Mouse (Mus musculus) lung, embryonic 16.5 days (tissue): ENCODE data around the gene Usmg5. TPM values are rescaled to one million over a fixed set of nuclear protein-coding genes. Genes with fewer than 3 reads are reported as not detected.
"Not testable (repeated sequence)": the region's sequence is repeated elsewhere in the genome, so short reads cannot be mapped to it uniquely, and the experiment has no call there.

ENCODE experiments used
- ATAC-seq: fragments of 200-750 bp; cut with Nextera tagmentation; 2 replicates; pipeline ENCODE4 v1.8.0; 2017; ENCODE audit warnings: low read depth, mild to moderate bottlenecking, moderate library complexity
- H3K27ac ChIP-seq: fragments of 300-500 bp; sonication (generic); 2 replicates; pipeline ENCODE4 v1.5.1; 2014; ENCODE audit warnings: mild to moderate bottlenecking, control low read depth, low read length
- H3K27me3 ChIP-seq: fragments of 300-500 bp; sonication (generic); 2 replicates; pipeline ENCODE4 v1.6.1; 2014; ENCODE audit warnings: low read depth, low read length, mixed read lengths; ENCODE audit not compliant: control insufficient read depth, insufficient read depth
- H3K36me3 ChIP-seq: fragments of 300-500 bp; sonication (generic); 2 replicates; pipeline ENCODE4 v1.6.1; 2014; ENCODE audit warnings: low read length; ENCODE audit not compliant: control insufficient read depth, insufficient read depth
- H3K4me1 ChIP-seq: fragments of 300-500 bp; sonication (generic); replicated peaks from 2 replicates; pipeline ENCODE4 v1.6.1; 2014; ENCODE audit warnings: low read length, mixed read lengths; ENCODE audit not compliant: control insufficient read depth, insufficient read depth
- H3K4me2 ChIP-seq: fragments of 300-500 bp; sonication (generic); 2 replicates; pipeline ENCODE4 v1.6.1; 2014; ENCODE audit warnings: low read depth, low read length, control low read depth
- H3K4me3 ChIP-seq: fragments of 300-500 bp; sonication (generic); 2 replicates; pipeline ENCODE4 v1.5.1; 2014; ENCODE audit warnings: mild to moderate bottlenecking, low read length, control low read depth
- H3K9ac ChIP-seq: fragments of 300-500 bp; sonication (generic); 2 replicates; pipeline ENCODE4 v1.6.1; 2014; ENCODE audit warnings: low read length, control low read depth
- H3K9me3 ChIP-seq: fragments of 300-500 bp; sonication (generic); 2 replicates; pipeline ENCODE4 v1.6.1; 2016; ENCODE audit warnings: low read length; ENCODE audit not compliant: control insufficient read depth
- WGBS: fragments of 180-500 bp; shearing (Covaris S2); extraction: QIAGEN DNeasy Blood & Tissue Kit; methylation state at CpG from one replicate; pipeline ENCODE4 v1.1.7; 2014; 5-methylcytosine and 5-hydroxymethylcytosine counted together
- polyA plus RNA-seq: library from polyadenylated mRNA; unstranded; fragments of >200 nt; fragmentation: Nextera tagmentation; extraction: Ambion mirVana; gene quantifications from 2 replicates; pipeline ENCODE4 v1.2.1, GENCODE M21; 2015

Gene Usmg5
- polyA plus RNA-seq = 1,037 and 1,149 TPM in 2 replicates

DNA sequence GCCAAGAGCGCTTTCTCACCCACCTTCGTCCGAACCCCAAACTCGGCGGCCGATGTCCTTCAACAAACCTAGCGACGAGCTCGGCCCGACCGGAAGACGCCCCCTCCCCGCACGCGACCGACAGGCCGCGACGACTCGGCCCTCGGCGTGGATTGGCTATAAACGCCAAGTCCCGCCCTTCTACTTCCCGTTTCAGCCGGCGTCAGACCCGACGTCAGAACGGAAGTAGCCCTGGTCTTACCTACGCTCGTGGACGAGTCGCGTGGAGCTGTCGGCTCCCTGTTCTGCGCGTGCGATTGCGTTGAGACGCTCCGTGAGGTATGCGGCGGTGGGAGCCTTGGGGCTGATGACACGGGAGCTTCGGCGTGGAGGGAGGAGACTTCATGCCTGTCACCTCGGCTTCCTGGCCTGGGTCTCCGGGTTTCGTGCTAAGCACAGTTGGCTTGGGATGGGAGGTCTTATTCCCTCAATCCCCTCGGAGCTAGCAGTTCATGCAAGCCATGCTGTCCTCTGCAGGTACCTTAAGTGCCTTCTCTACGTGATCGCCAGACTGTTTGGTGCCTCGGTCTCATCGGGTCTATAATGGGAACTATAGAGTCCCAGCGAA lies at the start of gene Usmg5, which contains the start of gene Pdcd11:
Gene Usmg5 (minus strand): TSS at position 98 of the 607 bp plus-strand sequence.
Gene Pdcd11 (plus strand): TSS at position 219 of the 607 bp plus-strand sequence.
- Histone ChIP-seq H3K4me3 (peak within 1 kb of the TSS; percentile 90), H3K4me2 (peak within 1 kb of the TSS; percentile 81), H3K27me3 (no peaks in the 10 kb centered on the region), H3K36me3 (peaks cover 11% of the 10 kb centered on the region), H3K9me3 (no peaks in the 10 kb centered on the region), H3K9ac (peak within 1 kb of the TSS; percentile 98), H3K27ac (peak within 1 kb of the TSS; percentile 84), H3K4me1 (peaks cover 9% of the 10 kb centered on the region)
- ATAC-seq = peak; percentile 99
- under 1% methylated on average over 56 of the region's 56 CpGs for WGBS

DNA sequence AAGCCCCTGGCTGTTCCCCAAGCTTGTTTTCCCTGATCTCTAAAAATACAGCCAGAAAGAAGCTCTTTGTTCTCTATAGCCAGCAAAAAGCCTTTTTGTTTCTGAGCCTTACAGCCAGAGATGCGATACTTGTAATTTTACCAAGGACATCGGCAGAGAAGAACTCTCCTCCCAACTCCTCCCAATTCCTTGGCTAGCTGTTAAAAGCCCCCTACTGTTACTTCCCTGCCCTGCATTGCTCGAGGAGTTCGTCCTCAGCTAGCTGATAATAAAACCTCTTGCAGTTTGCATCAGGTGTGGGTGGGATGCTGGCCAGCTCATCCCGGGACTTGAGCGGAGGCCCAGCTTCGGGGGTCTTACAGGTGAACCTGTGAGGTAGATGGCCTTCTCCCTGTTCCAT lies 49.2 kb upstream of the Usmg5 start:
- whole genome bisulfite sequencing = 27% methylated on average over 7 of the region's 7 CpGs
- not testable (repeated sequence) for H3K4me2 ChIP-seq

GRCm38 (mm10) chr19:47137771-47138421 lies 47.4 kb upstream of the Usmg5 start, which contains the start of gene Calhm2:
Gene Calhm2, minus strand, starts transcription at chr19:47138294.
- Histone ChIP-seq H3K9ac (peak within 1 kb of the TSS; percentile 80), H3K9me3 (no peaks in the 10 kb centered on the region), H3K27me3 (no peaks in the 10 kb centered on the region), H3K27ac (peak within 1 kb of the TSS; percentile 94), H3K4me3 (peak within 1 kb of the TSS; percentile 62), H3K36me3 (peaks cover 8% of the 10 kb centered on the region; the same call in 1 of the 2 replicates), H3K4me1 (peaks cover 17% of the 10 kb centered on the region), H3K4me2 (peak within 1 kb of the TSS; percentile 79)
- 4% methylated on average over 28 of the region's 28 CpGs for WGBS
- ATAC-seq = peak; percentile 89

More for the DNA sequence above, 49.2 kb upstream of the Usmg5 start:
- H3K9me3 ChIP-seq, H3K9ac ChIP-seq, ATAC-seq, H3K27ac ChIP-seq, H3K36me3 ChIP-seq, H3K27me3 ChIP-seq, H3K4me3 ChIP-seq: not testable (repeated sequence)
- H3K4me1 ChIP-seq = peaks cover 17% of the 10 kb centered on the region

DNA sequence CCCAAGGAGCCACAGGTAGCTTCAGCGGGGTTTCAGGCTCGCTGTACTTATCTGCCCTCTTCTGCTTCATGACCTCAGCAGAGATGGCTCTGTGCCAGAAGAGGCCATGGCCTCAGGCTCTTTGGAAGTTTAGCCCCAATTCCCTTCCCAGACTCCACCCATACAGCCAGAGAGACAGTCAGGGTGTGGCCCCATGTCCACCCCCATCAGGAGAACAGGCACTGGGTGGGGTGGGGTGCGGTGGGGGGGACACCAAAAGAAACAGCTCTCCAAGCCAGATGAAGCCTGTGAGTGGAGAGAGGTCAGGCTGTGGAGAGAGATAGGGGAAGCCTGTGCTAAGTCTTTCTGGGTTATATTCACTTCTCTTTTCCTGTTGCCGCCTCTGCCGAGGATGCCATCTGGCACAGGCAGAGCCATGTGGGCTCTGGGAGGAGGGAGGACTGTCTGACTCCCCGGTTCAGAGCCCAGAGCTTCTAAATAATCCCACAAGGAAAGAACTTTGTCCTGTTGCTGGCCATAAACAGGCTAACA lies 46.7 kb upstream of the Usmg5 start:
- Histone ChIP-seq H3K4me3 (peak overlapping the region; percentile 62), H3K27me3 (no peaks in the 10 kb centered on the region), H3K4me2 (peak overlapping the region; percentile 79), H3K9me3 (no peaks in the 10 kb centered on the region), H3K4me1 (peaks cover 17% of the 10 kb centered on the region), H3K36me3 (peaks cover 9% of the 10 kb centered on the region; the same call in 1 of the 2 replicates), H3K9ac (peak overlapping the region; percentile 80), H3K27ac (peak overlapping the region; percentile 94)
- WGBS = 29% methylated on average over 6 of the region's 6 CpGs
- ATAC-seq = peak; percentile 39; the same call in 1 of the 2 replicates

DNA sequence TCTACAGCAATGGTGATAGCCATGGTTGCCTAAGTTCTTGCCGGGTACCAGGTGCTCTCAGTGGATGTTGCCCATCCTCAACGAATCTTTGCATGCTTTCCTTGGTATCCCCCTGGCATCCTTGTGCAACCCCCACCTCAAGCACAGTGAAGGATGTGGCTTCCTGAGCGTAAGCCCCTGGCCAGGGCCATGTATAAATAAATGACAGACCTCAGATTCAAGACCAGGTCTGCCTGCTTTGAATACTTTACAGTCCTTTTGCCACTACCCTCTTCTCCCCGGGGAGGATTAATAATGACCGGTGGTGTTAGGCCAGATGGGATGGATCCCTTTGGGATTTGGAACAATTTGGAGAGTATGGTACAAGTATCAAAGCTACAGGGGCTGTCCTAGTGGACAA lies 45.7 kb upstream of the Usmg5 start:
- no peak overlapping the region for H3K4me3 ChIP-seq
- no peak overlapping the region for H3K9ac ChIP-seq
- H3K27me3 ChIP-seq = no peaks in the 10 kb centered on the region
- no peak overlapping the region for H3K4me2 ChIP-seq
- H3K27ac ChIP-seq = no peak overlapping the region
- no peak for ATAC-seq
- H3K9me3 ChIP-seq = no peaks in the 10 kb centered on the region
- peaks cover 12% of the 10 kb centered on the region for H3K36me3 ChIP-seq
- 77% methylated on average over 5 of the region's 5 CpGs for WGBS
- peaks cover 17% of the 10 kb centered on the region for H3K4me1 ChIP-seq

DNA sequence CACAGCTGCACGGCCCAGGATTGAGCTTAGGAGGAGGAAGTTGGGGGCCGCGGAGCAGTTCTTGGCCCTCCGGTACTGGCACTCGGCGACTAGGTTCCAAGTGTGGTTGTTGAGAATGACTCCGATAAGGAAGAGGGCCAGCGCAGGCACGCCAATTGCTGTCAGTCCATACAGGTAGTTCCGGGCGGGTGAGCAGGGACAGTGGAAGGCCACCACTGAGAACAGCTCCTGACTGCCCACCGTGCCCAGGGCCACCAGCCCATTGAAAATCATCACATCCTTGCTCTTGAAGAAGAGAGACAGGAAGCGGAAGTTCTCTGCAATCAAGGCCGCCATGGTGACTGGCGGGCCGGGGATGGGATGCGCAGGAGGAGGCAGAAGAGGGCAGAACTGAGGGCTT lies 45.1 kb upstream of the Usmg5 start:
- H3K4me2 ChIP-seq = no peak overlapping the region
- no peak overlapping the region for H3K27ac ChIP-seq
- H3K36me3 ChIP-seq = peaks cover 18% of the 10 kb centered on the region
- ATAC-seq = no peak
- H3K4me3 ChIP-seq = no peak overlapping the region
- no peaks in the 10 kb centered on the region for H3K9me3 ChIP-seq
- H3K27me3 ChIP-seq = no peaks in the 10 kb centered on the region
- peaks cover 17% of the 10 kb centered on the region for H3K4me1 ChIP-seq
- H3K9ac ChIP-seq = no peak overlapping the region
- 86% methylated on average over 17 of the region's 17 CpGs for WGBS

- no peak for ATAC-seq
- Histone ChIP-seq H3K36me3 (peaks cover 36% of the 10 kb centered on the region), H3K27ac (no peak overlapping the region), H3K9me3 (no peaks in the 10 kb centered on the region), H3K27me3 (no peaks in the 10 kb centered on the region), H3K4me3 (no peak overlapping the region), H3K9ac (no peak overlapping the region), H3K4me2 (no peak overlapping the region), H3K4me1 (peaks cover 13% of the 10 kb centered on the region)
- WGBS = 86% methylated on average over 7 of the region's 7 CpGs
Observed at GRCm38 (mm10) chr19:47133161-47133560, 42.7 kb upstream of the Usmg5 start.

DNA sequence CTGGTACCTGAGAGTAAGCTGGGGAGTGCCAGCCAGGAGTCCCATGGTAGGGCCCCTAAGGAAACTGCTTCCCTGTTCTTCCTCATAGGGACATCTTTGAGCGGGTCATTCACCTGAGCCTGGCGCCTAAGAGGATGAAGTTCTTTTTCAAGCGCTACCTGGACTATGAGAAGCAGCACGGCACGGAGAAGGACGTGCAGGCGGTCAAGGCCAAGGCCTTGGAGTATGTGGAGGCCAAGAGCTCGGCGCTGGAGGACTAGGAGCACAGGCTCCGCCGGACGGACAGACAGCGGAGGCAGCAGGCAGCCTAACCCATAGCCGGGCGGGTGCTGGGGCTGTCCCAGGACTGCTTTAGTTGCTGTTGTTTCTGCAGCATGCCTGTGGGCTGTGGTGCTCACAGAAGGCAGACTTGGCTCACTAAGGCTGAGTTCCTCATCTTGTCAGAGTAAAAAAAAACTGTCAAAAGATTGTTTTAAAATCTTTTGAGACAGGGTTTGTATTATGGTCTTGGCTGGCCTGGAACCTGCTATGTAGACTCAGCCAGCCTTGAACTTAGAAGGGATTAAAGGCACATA lies 40.2 kb upstream of the Usmg5 start:
- no peak overlapping the region for H3K9ac ChIP-seq
- H3K9me3 ChIP-seq = no peaks in the 10 kb centered on the region
- H3K27me3 ChIP-seq = no peaks in the 10 kb centered on the region
- no peaks in the 10 kb centered on the region for H3K4me1 ChIP-seq
- H3K27ac ChIP-seq = no peak overlapping the region
- H3K36me3 ChIP-seq = peaks cover 50% of the 10 kb centered on the region
- 96% methylated on average over 15 of the region's 15 CpGs for WGBS
- H3K4me3 ChIP-seq = no peak overlapping the region
- H3K4me2 ChIP-seq = no peak overlapping the region
- no peak for ATAC-seq

DNA sequence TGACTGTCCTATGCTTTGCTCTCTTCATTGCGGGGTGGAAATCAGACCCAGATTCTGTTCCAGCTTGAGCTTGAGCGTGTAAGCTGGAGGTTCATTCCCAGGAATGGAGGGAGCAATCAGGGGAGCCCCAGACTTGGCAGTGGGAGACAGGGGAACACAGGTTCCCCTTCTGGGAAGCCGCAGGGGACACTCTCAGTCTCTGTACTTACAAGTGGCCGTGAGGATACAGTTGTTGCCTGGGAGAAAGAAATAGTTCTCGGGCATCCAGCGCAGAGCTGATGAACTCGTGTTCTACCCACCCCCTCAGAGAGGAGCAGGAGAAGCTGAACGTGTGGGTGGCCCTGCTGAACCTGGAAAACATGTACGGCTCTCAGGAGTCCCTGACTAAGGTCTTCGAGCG lies 38.4 kb upstream of the Usmg5 start:
- no peak overlapping the region for H3K4me3 ChIP-seq
- WGBS = 86% methylated on average over 11 of the region's 11 CpGs
- no peaks in the 10 kb centered on the region for H3K27me3 ChIP-seq
- H3K36me3 ChIP-seq = peaks cover 53% of the 10 kb centered on the region
- H3K27ac ChIP-seq = no peak overlapping the region
- H3K4me2 ChIP-seq = no peak overlapping the region
- no peak for ATAC-seq
- no peak overlapping the region for H3K9ac ChIP-seq
- no peaks in the 10 kb centered on the region for H3K9me3 ChIP-seq
- H3K4me1 ChIP-seq = no peaks in the 10 kb centered on the region
